Mouse (Mus musculus): ENCODE results near the gene Klc1.

GRCm38 (mm10) chr12:111798493-111798892, 39.8 kb downstream of the Klc1 start:
- TF ChIP-seq POLR2A (IDR thresholded peaks at IDR 0.05; ENCODE audit: insufficient read depth, low read depth, low read length) = no peak
- TF ChIP-seq CTCF (IDR thresholded peaks at IDR 0.05; ENCODE audit: insufficient read depth, low read depth, low read length) = no peak
